Mouse (Mus musculus): ENCODE measurements around the gene Ncdn. TPM values are rescaled to one million over a fixed set of nuclear protein-coding genes. Genes with fewer than 3 reads are reported as not detected.

The Ncdn gene
- polyA plus RNA-seq, 1 experiment from 2014 or later = 40.9 TPM

GRCm38 (mm10) chr4:126734700-126735381, 18.4 kb downstream of the Ncdn start:
- Histone ChIP-seq H3K27ac (replicated peaks) (peak overlapping the region; percentile 55; the same call in 1 of the 2 replicates), H3K36me3 (replicated peaks) (no peaks in the 10 kb centered on the region), H3K4me1 (peaks cover 30% of the 10 kb centered on the region), H3K4me3 (peak overlapping the region; percentile 41), H3K9me3 (no peaks in the 10 kb centered on the region), H3K27me3 (replicated peaks; ENCODE audit: low read depth, poor library complexity, severe bottlenecking) (peaks cover 100% of the 10 kb centered on the region)
- DNase-seq (ENCODE audit: low spot score) = peak; percentile 55
- 2% methylated on average over 51 of the region's 51 CpGs for WGBS

- peak; percentile 50 for DNase-seq (ENCODE audit: low spot score)
Measured at GRCm38 (mm10) chr4:126734001-126734603, 19.1 kb downstream of the Ncdn start.

GRCm38 (mm10) chr4:126732531-126733380, 20.5 kb downstream of the Ncdn start:
- WGBS = 4% methylated on average over 26 of the region's 26 CpGs
- peak; percentile 34 for DNase-seq (ENCODE audit: low spot score)
- peak overlapping the region; percentile 37; the same call in 1 of the 2 replicates for H3K4me3 ChIP-seq
- peaks cover 29% of the 10 kb centered on the region for H3K4me1 ChIP-seq
- H3K9me3 ChIP-seq = no peaks in the 10 kb centered on the region
- no peaks in the 10 kb centered on the region for H3K36me3 ChIP-seq (replicated peaks)
- no peak overlapping the region for H3K27ac ChIP-seq (replicated peaks)
- peaks cover 94% of the 10 kb centered on the region for H3K27me3 ChIP-seq (replicated peaks; ENCODE audit: low read depth, poor library complexity, severe bottlenecking)

More at GRCm38 (mm10) chr4:126734001-126734603, 19.1 kb downstream of the Ncdn start:
- Histone ChIP-seq H3K36me3 (replicated peaks) (no peaks in the 10 kb centered on the region), H3K27me3 (replicated peaks; ENCODE audit: low read depth, poor library complexity, severe bottlenecking) (peaks cover 100% of the 10 kb centered on the region), H3K9me3 (no peaks in the 10 kb centered on the region), H3K4me1 (peaks cover 29% of the 10 kb centered on the region), H3K27ac (replicated peaks) (no peak overlapping the region), H3K4me3 (peak overlapping the region; percentile 26)
- WGBS = 2% methylated on average over 16 of the region's 16 CpGs

- no peak overlapping the region for H3K27ac ChIP-seq (replicated peaks)
- no peaks in the 10 kb centered on the region for H3K9me3 ChIP-seq
- WGBS = 2% methylated on average over 18 of the region's 18 CpGs
- peaks cover 87% of the 10 kb centered on the region for H3K27me3 ChIP-seq (replicated peaks; ENCODE audit: low read depth, poor library complexity, severe bottlenecking)
- H3K4me3 ChIP-seq = peak overlapping the region; percentile 37; the same call in 1 of the 2 replicates
- peak; percentile 33 for DNase-seq (ENCODE audit: low spot score)
- H3K36me3 ChIP-seq (replicated peaks) = no peaks in the 10 kb centered on the region
- peaks cover 29% of the 10 kb centered on the region for H3K4me1 ChIP-seq
Measured at GRCm38 (mm10) chr4:126732111-126732510, 21.1 kb downstream of the Ncdn start.

GRCm38 (mm10) chr4:126707439-126707826, 45.8 kb downstream of the Ncdn start:
- 49% methylated on average over 5 of the region's 5 CpGs for WGBS
- H3K27ac ChIP-seq (replicated peaks) = peak overlapping the region; percentile 45; the same call in 1 of the 2 replicates
- peaks cover 77% of the 10 kb centered on the region for H3K36me3 ChIP-seq (replicated peaks)
- peaks cover 21% of the 10 kb centered on the region for H3K4me1 ChIP-seq
- no peaks in the 10 kb centered on the region for H3K27me3 ChIP-seq (replicated peaks; ENCODE audit: low read depth, poor library complexity, severe bottlenecking)
- DNase-seq (ENCODE audit: low spot score) = no peak
- H3K4me3 ChIP-seq = no peak overlapping the region
- no peaks in the 10 kb centered on the region for H3K9me3 ChIP-seq

GRCm38 (mm10) chr4:126706630-126707438, 46.4 kb downstream of the Ncdn start:
- 45% methylated on average over 12 of the region's 12 CpGs for WGBS
- peak; percentile 71 for DNase-seq (ENCODE audit: low spot score)
- Histone ChIP-seq H3K27ac (replicated peaks) (peak overlapping the region; percentile 45; the same call in 1 of the 2 replicates), H3K4me3 (peak overlapping the region; percentile 8; the same call in 1 of the 2 replicates), H3K36me3 (replicated peaks) (peaks cover 77% of the 10 kb centered on the region), H3K4me1 (peaks cover 21% of the 10 kb centered on the region), H3K27me3 (replicated peaks; ENCODE audit: low read depth, poor library complexity, severe bottlenecking) (no peaks in the 10 kb centered on the region), H3K9me3 (no peaks in the 10 kb centered on the region)

GRCm38 (mm10) chr4:126696908-126697307, 56.3 kb downstream of the Ncdn start:
- Histone ChIP-seq H3K9me3 (no peaks in the 10 kb centered on the region), H3K4me3 (no peak overlapping the region), H3K27ac (replicated peaks) (no peak overlapping the region), H3K36me3 (replicated peaks) (peaks cover 76% of the 10 kb centered on the region), H3K4me1 (no peaks in the 10 kb centered on the region), H3K27me3 (replicated peaks; ENCODE audit: low read depth, poor library complexity, severe bottlenecking) (no peaks in the 10 kb centered on the region)
- DNase-seq (ENCODE audit: low spot score) = no peak
- 91% methylated on average over 4 of the region's 4 CpGs for WGBS

Other genes with a start within 250 kb of the Ncdn start
- 1.3 and 1.6 TPM in 2 replicates for gene Ago4, start 220.0 kb downstream of the Ncdn start, polyA plus RNA-seq (2016; fragmentation: Nextera tagmentation; extraction: Ambion mirVana)
- 56.2 and 58.8 TPM in 2 replicates for gene Clspn, start 196.5 kb downstream of the Ncdn start, polyA plus RNA-seq (2016; fragmentation: Nextera tagmentation; extraction: Ambion mirVana)
- 1.6 and 1.7 TPM in 2 replicates for gene 5730409E04Rik, start 143.6 kb downstream of the Ncdn start, polyA plus RNA-seq (2016; fragmentation: Nextera tagmentation; extraction: Ambion mirVana)
- gene Psmb2, start 75.8 kb downstream of the Ncdn start, polyA plus RNA-seq (2016; fragmentation: Nextera tagmentation; extraction: Ambion mirVana) = 587 and 594 TPM in 2 replicates
- 0.16 TPM in 1 of 2 replicates, not detected in the other for gene Tfap2e, start 17.2 kb downstream of the Ncdn start, polyA plus RNA-seq (2016; fragmentation: Nextera tagmentation; extraction: Ambion mirVana)
- 19.3 and 21.4 TPM in 2 replicates for gene AU040320, start 106 bp upstream of the Ncdn start, polyA plus RNA-seq (2016; fragmentation: Nextera tagmentation; extraction: Ambion mirVana)
- gene Zmym4, start 214.7 kb upstream of the Ncdn start, polyA plus RNA-seq (2016; fragmentation: Nextera tagmentation; extraction: Ambion mirVana) = 28.0 and 29.0 TPM in 2 replicates

All from embryonic facial prominence, embryonic 10.5 days (tissue).